ENCODE assay signal across 9 mouse cellular contexts in genomic region chr19:3723904-3724303, GRCm38 (mm10). TPM values are rescaled to one million over a fixed set of nuclear protein-coding genes. Genes with fewer than 3 reads are reported as not detected.
DNase-seq lines count a peak whose midpoint lies in the region; ATAC-seq and TF ChIP-seq lines count a peak whose summit lies in the region.
"Had no signal": no experiment of that assay in that cellular context is flagged by ENCODE, and none has a peak within 500 bp of the region (broad histone marks: within the 10 kb centered on the region; RNA-seq: fewer than 3 reads in every experiment).

No protein-coding gene starts in this region.

- peak; percentile 57 to 70 for DNase-seq in cerebellum, postnatal 10 days
- no peak for DNase-seq in cerebellum, adult 11 months
- DNase-seq in lung, adult 2 months, result peak; percentile 41
- DNase-seq in lung, postnatal 25 days (ENCODE audit: low spot score), result no peak
- DNase-seq in splenic B cell, adult 2 months (ENCODE audit: low read depth, low spot score), result peak; percentile 79
- DNase-seq in left cerebral cortex, postnatal 36 days (ENCODE audit: low spot score in 2 of 2), result no peak

- no peaks in the 10 kb centered on the region for H3K27me3 ChIP-seq in splenic B cell, adult 2 months (ENCODE audit: control insufficient read depth, insufficient read depth, low read length, poor library complexity, severe bottlenecking)
- H3K27me3 ChIP-seq: heart, embryonic 13.5 days had no signal

- 0 out of 2 replicates have a peak, but pooled peaks cover under 1% of the 10 kb centered on the region for H3K4me1 ChIP-seq in lung, adult 2 months (ENCODE audit: control insufficient read depth, insufficient read depth, low read length)

- WGBS in lung, adult 2 months, result 75% methylated on average over 4 of the region's 4 CpGs

- no peak for TF ChIP-seq POLR2A in lung, adult 2 months (IDR thresholded peaks at IDR 0.05; ENCODE audit: borderline replicate concordance, extremely low read depth, low read depth, low read length)

- intact Hi-C loops in left cerebral cortex, postnatal 36 days (cut with DNase I), result loop anchor here (5.0 kb wide), 2 partner anchors 43 to 142 kb away; partner anchors contain the start of gene Kmt5b

- H3K36me3 ChIP-seq in splenic B cell, adult 2 months (ENCODE audit: control insufficient read depth, insufficient read depth, low read length, poor library complexity, severe bottlenecking), result no peaks in the 10 kb centered on the region
- H3K36me3 ChIP-seq: heart, embryonic 13.5 days had no signal

- ATAC-seq in granulocyte monocyte progenitor cell, adult 5-6 weeks (replicated peaks; ENCODE audit: poor library complexity, severe bottlenecking), result peak; percentile 43; the same call in 1 of the 2 replicates
- ATAC-seq in inflammation-experienced regulatory T-cells, adult 6 months, result no peak

- H3K4me3 ChIP-seq in lung, adult 2 months (replicated peaks; ENCODE audit: extremely low read depth, low read depth, low read length), result no peak overlapping the region
- H3K4me3 ChIP-seq: heart, embryonic 13.5 days had no signal

- TF ChIP-seq CTCF in lung, adult 2 months (IDR thresholded peaks at IDR 0.05; ENCODE audit: insufficient read depth, low read length), result peak; percentile 34

RNA-seq across cellular contexts. Expression of gene 1810055G02Rik, which starts 15.8 kb away (rescaled TPM):
- polyA plus RNA-seq in lung, adult 2 months (2012; rRNA removed), result 36.3 and 41.4 TPM in 2 replicates
- 10.0 and 13.4 TPM in 2 replicates for total RNA-seq in granulocyte monocyte progenitor cell, adult 5-6 weeks (2014; fragmentation: Nextera tagmentation)
- total RNA-seq in granulocyte monocyte progenitor cell, adult 5-6 weeks (2017), result 4.5 and 9.0 TPM in 2 replicates
- 10 to 100 TPM; 32.7 to 33.5 TPM for total RNA-seq in left cerebral cortex, postnatal 36 days (2021)
- polyA plus RNA-seq in inflammation-experienced regulatory T-cells, adult 6 months (2017; shearing (Covaris generic)), result 1 to 10 TPM; 4.1 to 6.0 (median 5.3) TPM

RNA-seq across cellular contexts. Expression of gene Lrp5, which starts 37.5 kb away (rescaled TPM):
- polyA plus RNA-seq in lung, adult 2 months (2012; rRNA removed), result 85.8 and 87.8 TPM in 2 replicates
- total RNA-seq in granulocyte monocyte progenitor cell, adult 5-6 weeks (2014; fragmentation: Nextera tagmentation), result 28.0 and 36.6 TPM in 2 replicates
- total RNA-seq in granulocyte monocyte progenitor cell, adult 5-6 weeks (2017), result 12.5 and 15.1 TPM in 2 replicates
- 1 to 10 TPM; 9.1 to 9.2 TPM for total RNA-seq in left cerebral cortex, postnatal 36 days (2021)
- under 1 TPM in 2 of 3 experiments, not detected in 1; 0.05 to 0.08 TPM for polyA plus RNA-seq in inflammation-experienced regulatory T-cells, adult 6 months (2017; shearing (Covaris generic))

RNA-seq across cellular contexts. Expression of gene Kmt5b, which starts 43.3 kb away (rescaled TPM):
- 19.6 and 23.7 TPM in 2 replicates for polyA plus RNA-seq in lung, adult 2 months (2012; rRNA removed)
- 28.2 and 38.5 TPM in 2 replicates for total RNA-seq in granulocyte monocyte progenitor cell, adult 5-6 weeks (2014; fragmentation: Nextera tagmentation)
- total RNA-seq in granulocyte monocyte progenitor cell, adult 5-6 weeks (2017), result 37.0 and 41.4 TPM in 2 replicates
- 10 to 100 TPM; 44.1 to 63.0 TPM for total RNA-seq in left cerebral cortex, postnatal 36 days (2021)
- polyA plus RNA-seq in inflammation-experienced regulatory T-cells, adult 6 months (2017; shearing (Covaris generic)), result 10 to 100 TPM; 25.1 to 41.5 (median 32.7) TPM

Comparison
In these comparisons a context has a peak if more than half of its experiments do, and no peak if none do; other contexts are left out.
1. DNase-seq: peak in cerebellum, postnatal 10 days (2 of 2), lung, adult 2 months (single experiment) and splenic B cell, adult 2 months (single experiment); none in cerebellum, adult 11 months (single experiment), lung, postnatal 25 days (single experiment) and left cerebral cortex, postnatal 36 days (0 of 2).